Mouse (Mus musculus) lung, postnatal 0 days (tissue): Measurements from ENCODE around the gene Ncaph2. TPM values are rescaled to one million over a fixed set of nuclear protein-coding genes. Genes with fewer than 3 reads are reported as not detected.

Source experiments
- ATAC-seq: fragments of 200-750 bp; cut with Nextera tagmentation; 2 replicates; pipeline ENCODE4 v1.8.0; 2017; ENCODE audit warnings: moderate library complexity
- DNase-seq: peaks from one replicate; pipeline ENCODE4 v3.0.0-alpha.2; 2016; ENCODE audit warnings: low spot score
- H3K27ac ChIP-seq: fragments of 300-500 bp; sonication (generic); 2 replicates; pipeline ENCODE4 v1.5.1; 2014; ENCODE audit warnings: antibody characterized with exemption, mild to moderate bottlenecking, low read length, mixed read lengths
- H3K27me3 ChIP-seq: fragments of 300-500 bp; sonication (generic); replicated peaks from 2 replicates; pipeline ENCODE4 v1.6.1; 2014; ENCODE audit warnings: low read length, mixed read lengths; ENCODE audit not compliant: insufficient read depth
- H3K36me3 ChIP-seq: fragments of 300-500 bp; sonication (generic); 2 replicates; pipeline ENCODE4 v1.6.1; 2014; ENCODE audit warnings: low read length, mixed read lengths; ENCODE audit not compliant: insufficient read depth
- H3K4me1 ChIP-seq: fragments of 300-500 bp; sonication (generic); 2 replicates; pipeline ENCODE4 v1.6.1; 2014; ENCODE audit warnings: antibody characterized with exemption, low read depth, low read length, mixed read lengths; ENCODE audit not compliant: insufficient read depth
- H3K4me2 ChIP-seq: fragments of 300-500 bp; sonication (generic); replicated peaks from 2 replicates; pipeline ENCODE4 v1.6.1; 2014; ENCODE audit warnings: low read depth, mild to moderate bottlenecking, low read length, moderate library complexity, mixed read lengths
- H3K4me3 ChIP-seq: fragments of 300-500 bp; sonication (generic); 2 replicates; pipeline ENCODE4 v1.5.1; 2014; ENCODE audit warnings: low read depth, low read length
- H3K9ac ChIP-seq: fragments of 300-500 bp; sonication (generic); replicated peaks from 2 replicates; pipeline ENCODE4 v1.6.1; 2014; ENCODE audit warnings: low read depth, mild to moderate bottlenecking
- H3K9me3 ChIP-seq: fragments of 300-500 bp; sonication (generic); 2 replicates; pipeline ENCODE4 v1.6.1; 2016; ENCODE audit warnings: low read length, mixed read lengths
- CTCF ChIP-seq: IDR thresholded peaks from 2 replicates; pipeline ENCODE4 v1.5.1; 2016; ENCODE audit warnings: antibody characterized with exemption, mild to moderate bottlenecking
- EP300 ChIP-seq: IDR thresholded peaks from 2 replicates; pipeline ENCODE4 v1.6.1; 2016; ENCODE audit warnings: antibody characterized with exemption, mild to moderate bottlenecking, control low read depth
- WGBS: fragments of 180-500 bp; shearing (Covaris S2); extraction: QIAGEN DNeasy Blood & Tissue Kit; methylation state at CpG from one replicate; pipeline ENCODE4 v1.1.7; 2014; 5-methylcytosine and 5-hydroxymethylcytosine counted together
- polyA plus RNA-seq: library from polyadenylated mRNA; unstranded; fragments of >200 nt; fragmentation: Nextera tagmentation; extraction: Ambion mirVana; gene quantifications from 2 replicates; pipeline ENCODE4 v1.2.1, GENCODE M21; 2015

Ncaph2 gene
- polyA plus RNA-seq, 1 experiment from 2014 or later = 73.7 TPM

- no peak within 1 kb of the TSS for H3K27ac ChIP-seq
- DNase-seq = no peak
- H3K27me3 ChIP-seq = peaks cover 32% of the 10 kb centered on the region
- ATAC-seq = no peak
- H3K9me3 ChIP-seq = no peaks in the 10 kb centered on the region
- H3K36me3 ChIP-seq = peaks cover 5% of the 10 kb centered on the region; the same call in 1 of the 2 replicates
- H3K4me2 ChIP-seq = no peak within 1 kb of the TSS; the same call in 1 of the 2 replicates
- H3K9ac ChIP-seq = no peak within 1 kb of the TSS
- H3K4me3 ChIP-seq = no peak within 1 kb of the TSS
- no peak for TF ChIP-seq CTCF
- 27% methylated on average over 16 of the region's 16 CpGs for WGBS
- peaks cover 8% of the 10 kb centered on the region for H3K4me1 ChIP-seq
These were observed 21.4 kb downstream of the Ncaph2 start, which contains the start of gene Tymp for GRCm38 (mm10) chr15:89376957-89377356. Gene Tymp (minus strand): TSS chr15:89377039.

- H3K4me1 ChIP-seq = peaks cover 8% of the 10 kb centered on the region
- H3K36me3 ChIP-seq = 0 out of 2 replicates have a peak, but pooled peaks cover under 1% of the 10 kb centered on the region
- H3K27ac ChIP-seq = no peak overlapping the region
- peaks cover 32% of the 10 kb centered on the region for H3K27me3 ChIP-seq
- H3K4me3 ChIP-seq = no peak overlapping the region
- H3K4me2 ChIP-seq = no peak overlapping the region
- H3K9me3 ChIP-seq = no peaks in the 10 kb centered on the region
- TF ChIP-seq EP300 = no peak
- no peak for TF ChIP-seq CTCF
- no peak overlapping the region for H3K9ac ChIP-seq
- 4% methylated on average over 18 of the region's 18 CpGs for WGBS
- ATAC-seq (no peak), DNase-seq (no peak)
These were observed 21.8 kb downstream of the Ncaph2 start for GRCm38 (mm10) chr15:89377362-89377761.

- Histone ChIP-seq H3K36me3 (no peaks in the 10 kb centered on the region), H3K27ac (no peak overlapping the region), H3K9ac (no peak overlapping the region), H3K4me3 (peak overlapping the region; percentile 34), H3K4me1 (peaks cover 4% of the 10 kb centered on the region), H3K27me3 (peaks cover 34% of the 10 kb centered on the region), H3K9me3 (no peaks in the 10 kb centered on the region), H3K4me2 (peak overlapping the region; percentile 55)
- 14% methylated on average over 46 of the region's 46 CpGs for WGBS
- TF ChIP-seq CTCF = no peak
- no peak for TF ChIP-seq EP300
- DNase-seq (no peak), ATAC-seq (no peak)
These were observed 22.7 kb downstream of the Ncaph2 start for GRCm38 (mm10) chr15:89377938-89378828.

GRCm38 (mm10) chr15:89378831-89379401, 23.4 kb downstream of the Ncaph2 start, which contains the start of gene Odf3b:
Gene Odf3b (minus strand): TSS chr15:89379282.
- Histone ChIP-seq H3K9me3 (no peaks in the 10 kb centered on the region), H3K27ac (no peak within 1 kb of the TSS), H3K27me3 (peaks cover 34% of the 10 kb centered on the region), H3K36me3 (no peaks in the 10 kb centered on the region), H3K4me2 (peak within 1 kb of the TSS; percentile 55), H3K4me1 (peaks cover 2% of the 10 kb centered on the region), H3K9ac (no peak within 1 kb of the TSS; the same call in 1 of the 2 replicates), H3K4me3 (peak within 1 kb of the TSS; percentile 34)
- DNase-seq = peak; percentile 26
- TF ChIP-seq EP300 (no peak), CTCF (no peak)
- under 1% methylated on average over 33 of the region's 33 CpGs for WGBS
- peak; percentile 63 for ATAC-seq

- Histone ChIP-seq H3K9me3 (no peaks in the 10 kb centered on the region), H3K9ac (no peak overlapping the region), H3K27me3 (peaks cover 34% of the 10 kb centered on the region), H3K4me1 (no peaks in the 10 kb centered on the region; the same call in 1 of the 2 replicates), H3K36me3 (no peaks in the 10 kb centered on the region), H3K27ac (no peak overlapping the region), H3K4me3 (no peak overlapping the region; the same call in 1 of the 2 replicates), H3K4me2 (peak overlapping the region; percentile 55)
- WGBS = 10% methylated on average over 10 of the region's 10 CpGs
- peak; percentile 11; the same call in 1 of the 2 replicates for ATAC-seq
- TF ChIP-seq EP300 (no peak), CTCF (no peak)
- DNase-seq = peak; percentile 15
These were observed 23.9 kb downstream of the Ncaph2 start for GRCm38 (mm10) chr15:89379429-89379828.

GRCm38 (mm10) chr15:89384617-89385016, 29.1 kb downstream of the Ncaph2 start, which contains the start of gene Klhdc7b:
Gene Klhdc7b (plus strand): TSS chr15:89384917.
- Histone ChIP-seq H3K4me3 (no peak within 1 kb of the TSS), H3K36me3 (no peaks in the 10 kb centered on the region), H3K27ac (no peak within 1 kb of the TSS), H3K9ac (no peak within 1 kb of the TSS), H3K9me3 (no peaks in the 10 kb centered on the region), H3K4me1 (no peaks in the 10 kb centered on the region), H3K27me3 (peaks cover 2% of the 10 kb centered on the region; the same call in 1 of the 2 replicates), H3K4me2 (no peak within 1 kb of the TSS)
- no peak for TF ChIP-seq EP300
- ATAC-seq (no peak), DNase-seq (no peak)
- 75% methylated on average over 7 of the region's 7 CpGs for WGBS
